Mouse (Mus musculus) heart, postnatal 0 days (tissue): ENCODE data around the gene Olfr119. TPM values are rescaled to one million over a fixed set of nuclear protein-coding genes. Genes with fewer than 3 reads are reported as not detected.
"Not testable (repeated sequence)": the region's sequence is repeated elsewhere in the genome, so short reads cannot be mapped to it uniquely, and the experiment has no call there.

Source experiments
- ATAC-seq: fragments of 200-750 bp; cut with Nextera tagmentation; 2 replicates; pipeline ENCODE4 v1.8.0; 2017; ENCODE audit warnings: low read depth, moderate number of reproducible peaks, moderate library complexity; ENCODE audit not compliant: insufficient read depth
- DNase-seq: peaks from one replicate; pipeline ENCODE4 v3.0.0-alpha.2; 2016; ENCODE audit warnings: low spot score
- H3K27ac ChIP-seq: fragments of 300-500 bp; sonication (generic); 2 replicates; pipeline ENCODE4 v1.5.1; 2014; ENCODE audit warnings: low read depth, mild to moderate bottlenecking
- H3K27me3 ChIP-seq: fragments of 300-500 bp; sonication (generic); 2 replicates; pipeline ENCODE4 v1.6.1; 2014; ENCODE audit warnings: low read length, mixed read lengths; ENCODE audit not compliant: control insufficient read depth, insufficient read depth
- H3K36me3 ChIP-seq: fragments of 300-500 bp; sonication (generic); replicated peaks from 2 replicates; pipeline ENCODE4 v1.6.1; 2014; ENCODE audit warnings: low read length, mixed read lengths; ENCODE audit not compliant: control insufficient read depth, insufficient read depth
- H3K4me1 ChIP-seq: fragments of 300-500 bp; sonication (generic); 2 replicates; pipeline ENCODE4 v1.6.1; 2014; ENCODE audit warnings: antibody characterized with exemption; ENCODE audit not compliant: control insufficient read depth, insufficient read depth
- H3K4me2 ChIP-seq: fragments of 300-500 bp; sonication (generic); 2 replicates; pipeline ENCODE4 v1.6.1; 2014; ENCODE audit warnings: low read depth, mild to moderate bottlenecking, low read length, moderate library complexity
- H3K4me3 ChIP-seq: fragments of 300-500 bp; sonication (generic); 2 replicates; pipeline ENCODE4 v1.5.1; 2014; ENCODE audit warnings: low read depth, low read length
- H3K9ac ChIP-seq: fragments of 300-500 bp; sonication (generic); replicated peaks from 2 replicates; pipeline ENCODE4 v1.6.1; 2014; ENCODE audit warnings: low read depth, low read length, mixed read lengths
- H3K9me3 ChIP-seq: fragments of 300-500 bp; sonication (generic); replicated peaks from 2 replicates; pipeline ENCODE4 v1.6.1; 2016; ENCODE audit warnings: low read length; ENCODE audit not compliant: control insufficient read depth
- CTCF ChIP-seq: IDR thresholded peaks from 2 replicates; pipeline ENCODE4 v1.5.1; 2016; ENCODE audit warnings: antibody characterized with exemption, control low read depth, low read depth
- EP300 ChIP-seq: IDR thresholded peaks from 2 replicates; pipeline ENCODE4 v1.6.1; 2016; ENCODE audit warnings: antibody characterized with exemption, low read depth
- WGBS: fragments of 180-500 bp; shearing (Covaris S2); extraction: QIAGEN DNeasy Blood & Tissue Kit; methylation state at CpG from one replicate; pipeline ENCODE4 v1.1.7; 2014; 5-methylcytosine and 5-hydroxymethylcytosine counted together
- polyA plus RNA-seq: library from polyadenylated mRNA; unstranded; fragments of >200 nt; fragmentation: Nextera tagmentation; extraction: Ambion mirVana; gene quantifications from 2 replicates; pipeline ENCODE4 v1.2.1, GENCODE M21; 2015
- total RNA-seq: library from RNA; depleted of rRNA; stranded (reverse); fragments of >200 nt; gene quantifications from 2 replicates; pipeline ENCODE4 v1.2.3, GENCODE M21; 2014; ENCODE audit warnings: low replicate concordance; rRNA removed

The Olfr119 gene
- not detected in 2 replicates for total RNA-seq
- polyA plus RNA-seq, result not detected in 2 replicates

GRCm38 (mm10) chr17:37696264-37696663, at the start of gene Olfr119:
Olfr119 (plus strand) TSS chr17:37696564.
- not testable (repeated sequence) for H3K27ac ChIP-seq, H3K27me3 ChIP-seq, H3K9ac ChIP-seq, H3K9me3 ChIP-seq, ATAC-seq, H3K4me1 ChIP-seq, H3K36me3 ChIP-seq, H3K4me3 ChIP-seq, DNase-seq, H3K4me2 ChIP-seq
- 55% methylated on average over 1 of the region's 1 CpGs for WGBS

GRCm38 (mm10) chr17:37663682-37664081, 32.7 kb upstream of the Olfr119 start, which contains the start of gene Olfr117:
Olfr117 (minus strand) TSS chr17:37663782.
- no peak within 1 kb of the TSS for H3K4me3 ChIP-seq
- no peak within 1 kb of the TSS for H3K4me2 ChIP-seq
- no peak within 1 kb of the TSS for H3K27ac ChIP-seq
- no peaks in the 10 kb centered on the region for H3K4me1 ChIP-seq
- DNase-seq, result no peak
- H3K9me3 ChIP-seq, result no peaks in the 10 kb centered on the region
- H3K27me3 ChIP-seq, result no peaks in the 10 kb centered on the region
- ATAC-seq, result no peak
- WGBS, result 32% methylated on average over 1 of the region's 1 CpGs
- no peak within 1 kb of the TSS for H3K9ac ChIP-seq
- H3K36me3 ChIP-seq, result no peaks in the 10 kb centered on the region
- TF ChIP-seq EP300 (no peak), CTCF (no peak)

GRCm38 (mm10) chr17:37666688-37667087, 29.7 kb upstream of the Olfr119 start, which contains the start of gene Olfr118:
Olfr118 (plus strand) TSS chr17:37666988.
- WGBS, result 49% methylated on average over 2 of the region's 2 CpGs
- H3K4me3 ChIP-seq, result no peak within 1 kb of the TSS
- H3K9ac ChIP-seq, result no peak within 1 kb of the TSS
- ATAC-seq (no peak), DNase-seq (no peak)
- H3K9me3 ChIP-seq, result no peaks in the 10 kb centered on the region
- TF ChIP-seq EP300, result no peak
- no peak for TF ChIP-seq CTCF
- no peak within 1 kb of the TSS for H3K4me2 ChIP-seq
- H3K36me3 ChIP-seq, result no peaks in the 10 kb centered on the region
- no peak within 1 kb of the TSS for H3K27ac ChIP-seq
- H3K27me3 ChIP-seq, result no peaks in the 10 kb centered on the region
- no peaks in the 10 kb centered on the region for H3K4me1 ChIP-seq

GRCm38 (mm10) chr17:37721508-37721907, 25.1 kb downstream of the Olfr119 start, which contains the start of gene Olfr120:
Olfr120 (plus strand) TSS chr17:37721808.
- DNase-seq, result no peak
- 50% methylated on average over 1 of the region's 1 CpGs for WGBS
- no peaks in the 10 kb centered on the region for H3K27me3 ChIP-seq
- H3K9ac ChIP-seq, result no peak within 1 kb of the TSS
- TF ChIP-seq CTCF, result no peak
- TF ChIP-seq EP300, result no peak
- H3K9me3 ChIP-seq, result no peaks in the 10 kb centered on the region
- H3K4me1 ChIP-seq, result no peaks in the 10 kb centered on the region
- no peak within 1 kb of the TSS for H3K4me2 ChIP-seq
- no peak within 1 kb of the TSS for H3K4me3 ChIP-seq
- no peak for ATAC-seq
- H3K27ac ChIP-seq, result no peak within 1 kb of the TSS
- H3K36me3 ChIP-seq, result no peaks in the 10 kb centered on the region

- no peak overlapping the region for H3K4me2 ChIP-seq
- H3K27ac ChIP-seq, result no peak overlapping the region
- no peaks in the 10 kb centered on the region for H3K36me3 ChIP-seq
- H3K27me3 ChIP-seq, result no peaks in the 10 kb centered on the region
- 0 out of 2 replicates have a peak, but pooled peaks cover 3% of the 10 kb centered on the region for H3K9me3 ChIP-seq
- WGBS, result 44% methylated on average over 7 of the region's 7 CpGs
- no peaks in the 10 kb centered on the region for H3K4me1 ChIP-seq
- TF ChIP-seq CTCF, result no peak
- no peak for TF ChIP-seq EP300
- H3K4me3 ChIP-seq, result no peak overlapping the region
- no peak for ATAC-seq
- no peak for DNase-seq
- no peak overlapping the region for H3K9ac ChIP-seq
Measured at GRCm38 (mm10) chr17:37738070-37738469, 41.7 kb downstream of the Olfr119 start.

Other genes starting within 250 kb of the Olfr119 start
- gene Olfr109, start 237.6 kb upstream of the Olfr119 start, total RNA-seq, result not detected in 2 replicates
- gene Olfr109, start 237.6 kb upstream of the Olfr119 start, polyA plus RNA-seq, result not detected in 2 replicates
- not detected in 2 replicates for gene H2-M2, start 213.0 kb upstream of the Olfr119 start, total RNA-seq
- gene H2-M2, start 213.0 kb upstream of the Olfr119 start, polyA plus RNA-seq, result not detected in 2 replicates
- not detected in 2 replicates for gene Olfr110, start 204.1 kb upstream of the Olfr119 start, total RNA-seq
- gene Olfr110, start 204.1 kb upstream of the Olfr119 start, polyA plus RNA-seq, result not detected in 2 replicates
- gene Olfr111, start 188.5 kb upstream of the Olfr119 start, total RNA-seq, result not detected in 2 replicates
- gene Olfr111, start 188.5 kb upstream of the Olfr119 start, polyA plus RNA-seq, result not detected in 2 replicates
- gene Olfr112, start 127.1 kb upstream of the Olfr119 start, total RNA-seq, result not detected in 2 replicates
- not detected in 2 replicates for gene Olfr112, start 127.1 kb upstream of the Olfr119 start, polyA plus RNA-seq
- not detected in 2 replicates for gene Olfr113, start 118.9 kb upstream of the Olfr119 start, total RNA-seq
- gene Olfr113, start 118.9 kb upstream of the Olfr119 start, polyA plus RNA-seq, result not detected in 2 replicates
- not detected in 2 replicates for gene Olfr114, start 103.8 kb upstream of the Olfr119 start, total RNA-seq
- gene Olfr114, start 103.8 kb upstream of the Olfr119 start, polyA plus RNA-seq, result not detected in 2 replicates
- gene Olfr115, start 69.5 kb upstream of the Olfr119 start, total RNA-seq, result not detected in 2 replicates
- gene Olfr115, start 69.5 kb upstream of the Olfr119 start, polyA plus RNA-seq, result not detected in 2 replicates
- not detected in 2 replicates for gene Olfr116, start 69.4 kb upstream of the Olfr119 start, total RNA-seq
- gene Olfr116, start 69.4 kb upstream of the Olfr119 start, polyA plus RNA-seq, result not detected in 2 replicates
- not detected in 2 replicates for gene Olfr117, start 32.8 kb upstream of the Olfr119 start, total RNA-seq
- not detected in 2 replicates for gene Olfr117, start 32.8 kb upstream of the Olfr119 start, polyA plus RNA-seq
- gene Olfr118, start 29.6 kb upstream of the Olfr119 start, total RNA-seq, result not detected in 2 replicates
- not detected in 2 replicates for gene Olfr118, start 29.6 kb upstream of the Olfr119 start, polyA plus RNA-seq
- not detected in 2 replicates for gene Olfr120, start 25.2 kb downstream of the Olfr119 start, total RNA-seq
- not detected in 2 replicates for gene Olfr120, start 25.2 kb downstream of the Olfr119 start, polyA plus RNA-seq
- gene Olfr121, start 52.3 kb downstream of the Olfr119 start, total RNA-seq, result not detected in 2 replicates
- not detected in 2 replicates for gene Olfr121, start 52.3 kb downstream of the Olfr119 start, polyA plus RNA-seq
- not detected in 2 replicates for gene Olfr122, start 72.0 kb downstream of the Olfr119 start, total RNA-seq
- gene Olfr122, start 72.0 kb downstream of the Olfr119 start, polyA plus RNA-seq, result not detected in 2 replicates
- gene Olfr123, start 97.0 kb downstream of the Olfr119 start, total RNA-seq, result not detected in 2 replicates
- not detected in 2 replicates for gene Olfr123, start 97.0 kb downstream of the Olfr119 start, polyA plus RNA-seq
- gene Olfr124, start 103.3 kb downstream of the Olfr119 start, total RNA-seq, result not detected in 2 replicates
- gene Olfr124, start 103.3 kb downstream of the Olfr119 start, polyA plus RNA-seq, result not detected in 2 replicates
- not detected in 2 replicates for gene Olfr125, start 136.4 kb downstream of the Olfr119 start, total RNA-seq
- not detected in 2 replicates for gene Olfr125, start 136.4 kb downstream of the Olfr119 start, polyA plus RNA-seq
- not detected in 2 replicates for gene Olfr126, start 150.9 kb downstream of the Olfr119 start, total RNA-seq
- gene Olfr126, start 150.9 kb downstream of the Olfr119 start, polyA plus RNA-seq, result not detected in 2 replicates
- gene Olfr127, start 203.9 kb downstream of the Olfr119 start, total RNA-seq, result not detected in 2 replicates
- gene Olfr127, start 203.9 kb downstream of the Olfr119 start, polyA plus RNA-seq, result not detected in 2 replicates
- not detected in 2 replicates for gene Olfr128, start 224.0 kb downstream of the Olfr119 start, total RNA-seq
- gene Olfr128, start 224.0 kb downstream of the Olfr119 start, polyA plus RNA-seq, result not detected in 2 replicates